Mouse (Mus musculus): Measurements from ENCODE around the gene Lsm14a. TPM values are rescaled to one million over a fixed set of nuclear protein-coding genes. Genes with fewer than 3 reads are reported as not detected.

The Lsm14a gene
- polyA plus RNA-seq, 2 experiments: 25.4 to 44.7 TPM

DNA sequence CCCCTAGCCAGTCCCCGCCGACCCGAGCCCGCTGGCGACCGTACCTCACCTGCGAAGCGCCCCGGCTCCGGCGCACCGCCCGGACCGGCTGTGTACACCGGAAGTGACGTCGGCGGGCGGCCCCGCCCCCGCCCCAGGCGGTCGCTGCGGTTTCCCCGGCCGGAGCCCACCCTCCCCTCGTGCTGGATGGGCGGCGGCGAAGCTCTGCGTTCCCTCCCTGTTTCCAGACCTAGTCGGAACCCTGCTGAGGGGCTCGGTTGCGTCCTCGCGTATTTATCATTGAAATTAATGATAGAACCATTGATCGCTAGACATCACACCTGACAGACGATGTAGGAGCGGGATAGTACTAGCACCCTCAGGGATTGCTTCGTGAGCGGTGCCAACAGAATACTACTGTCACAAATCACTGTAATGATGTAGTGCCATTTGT lies 79.7 kb downstream of the Lsm14a start, which contains the start of gene 4931406P16Rik:
Gene 4931406P16Rik, minus strand, starts transcription at position 109 of the 433 bp plus-strand sequence.
- ATAC-seq (ENCODE audit: insufficient read depth): peak; percentile 88
- H3K36me3 ChIP-seq (replicated peaks; ENCODE audit: control insufficient read depth, insufficient read depth, low read depth): no peaks in the 10 kb centered on the region; the same call in 1 of the 2 replicates
- under 1% methylated on average over 41 of the region's 41 CpGs for WGBS (ENCODE audit: insufficient replicate concordance)
- H3K9me3 ChIP-seq (ENCODE audit: control insufficient read depth, low read length): no peaks in the 10 kb centered on the region
- peak within 1 kb of the TSS; percentile 65 for H3K4me2 ChIP-seq (ENCODE audit: low read depth)
- no peaks in the 10 kb centered on the region for H3K27me3 ChIP-seq (ENCODE audit: control insufficient read depth, insufficient read depth, low read length)
- peak within 1 kb of the TSS; percentile 74 to 87 for H3K4me3 ChIP-seq (ENCODE audit: insufficient read depth in 1 of 2, low read depth in 2 of 2, low read length in 2 of 2)
- peak within 1 kb of the TSS; percentile 70 for H3K9ac ChIP-seq (replicated peaks)
- peak; percentile 57 to 67 (median 61) for DNase-seq (ENCODE audit: low read depth in 3 of 3, low spot score in 3 of 3)
- peaks cover 12 to 16% of the 10 kb centered on the region in 2 experiments for H3K4me1 ChIP-seq (replicated peaks; ENCODE audit: control insufficient read depth in 2 of 2, insufficient read depth in 2 of 2, low read length in 1 of 2)
- H3K27ac ChIP-seq: peak within 1 kb of the TSS; percentile 77
- TF ChIP-seq EP300 (IDR thresholded peaks at IDR 0.05; ENCODE audit: low read depth) (no peak), CTCF (IDR thresholded peaks at IDR 0.05; ENCODE audit: low read depth) (no peak)

DNA sequence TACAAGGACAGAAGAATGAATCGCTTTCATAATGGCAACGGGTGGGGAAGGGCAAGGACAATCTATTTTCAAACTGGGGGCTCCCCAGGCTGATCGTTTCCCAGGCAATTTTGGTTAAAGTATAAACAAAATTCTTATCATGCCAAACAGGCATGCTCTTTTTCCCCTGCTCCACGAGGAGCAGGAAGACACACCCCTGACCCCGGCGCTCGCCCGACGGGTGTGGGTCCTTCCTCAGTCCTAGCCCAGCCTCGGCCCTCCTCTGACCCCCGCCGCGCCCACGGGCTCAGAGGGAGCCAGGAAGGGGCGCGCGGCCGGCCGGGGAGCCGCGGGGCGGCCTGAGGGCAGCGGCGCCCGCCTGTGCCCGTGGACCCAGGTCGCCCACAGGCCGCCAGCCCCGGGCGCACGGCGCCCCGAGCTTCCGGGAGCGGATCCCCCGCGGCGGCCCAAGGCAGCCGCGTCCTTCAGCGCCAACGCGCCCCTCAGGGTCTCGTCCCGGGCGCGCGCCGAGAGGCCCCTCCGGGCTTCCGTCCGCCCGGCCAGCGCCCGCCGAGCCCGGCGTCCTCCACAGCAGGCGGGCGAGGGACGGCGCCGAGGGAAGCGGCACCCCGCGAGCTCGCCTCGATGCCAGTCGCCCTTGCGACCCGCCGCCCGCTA lies 80.2 kb downstream of the Lsm14a start:
- WGBS (ENCODE audit: insufficient replicate concordance): under 1% methylated on average over 54 of the region's 73 CpGs

DNA sequence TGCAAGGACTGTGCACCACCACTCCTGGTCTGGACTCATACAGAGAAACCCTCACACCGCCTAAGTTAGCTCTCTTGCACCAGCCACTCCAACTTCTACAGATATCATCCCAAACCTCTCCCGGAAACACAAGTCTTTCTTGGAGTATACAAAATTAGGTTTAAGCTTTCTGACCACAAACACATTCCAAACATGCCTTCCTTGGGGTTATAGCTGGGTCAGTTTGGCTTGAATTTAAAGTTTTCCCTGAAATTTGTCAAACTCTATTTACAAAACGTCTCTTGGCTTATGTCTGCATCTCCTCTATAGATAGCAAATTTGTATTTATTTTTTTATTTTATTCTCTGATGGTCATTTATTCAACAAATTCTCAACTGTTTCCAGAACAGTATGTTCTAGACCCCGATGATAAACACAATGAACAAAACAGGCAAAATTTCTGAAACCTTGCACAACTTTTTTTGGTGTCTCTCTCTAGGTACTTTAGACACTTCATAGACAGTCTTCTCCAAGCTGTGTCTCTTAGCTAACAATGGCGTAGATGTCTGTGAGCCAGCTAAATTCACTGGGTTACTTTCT lies 83.8 kb downstream of the Lsm14a start:
- Histone ChIP-seq H3K9ac (replicated peaks) (no peak overlapping the region), H3K4me1 (replicated peaks; ENCODE audit: control insufficient read depth in 2 of 2, insufficient read depth in 2 of 2, low read length in 1 of 2) (peaks cover 12 to 18% of the 10 kb centered on the region in 2 experiments), H3K27ac (no peak overlapping the region), H3K27me3 (ENCODE audit: control insufficient read depth, insufficient read depth, low read length) (no peaks in the 10 kb centered on the region), H3K9me3 (ENCODE audit: control insufficient read depth, low read length) (no peaks in the 10 kb centered on the region), H3K4me3 (ENCODE audit: insufficient read depth in 1 of 2, low read depth in 2 of 2, low read length in 2 of 2) (no peak overlapping the region), H3K4me2 (ENCODE audit: low read depth) (no peak overlapping the region), H3K36me3 (replicated peaks; ENCODE audit: control insufficient read depth, insufficient read depth, low read depth) (no peaks in the 10 kb centered on the region; the same call in 1 of the 2 replicates)
- ATAC-seq (ENCODE audit: insufficient read depth): no peak
- WGBS (ENCODE audit: insufficient replicate concordance): 65% methylated on average over 5 of the region's 5 CpGs
- no peak for DNase-seq (ENCODE audit: low read depth in 3 of 3, low spot score in 3 of 3)
- no peak for TF ChIP-seq EP300 (IDR thresholded peaks at IDR 0.05; ENCODE audit: low read depth)
- TF ChIP-seq CTCF (IDR thresholded peaks at IDR 0.05; ENCODE audit: low read depth): no peak

More for the DNA sequence above, 80.2 kb downstream of the Lsm14a start:
- H3K4me1 ChIP-seq (replicated peaks; ENCODE audit: control insufficient read depth in 2 of 2, insufficient read depth in 2 of 2, low read length in 1 of 2): peaks cover 12 to 18% of the 10 kb centered on the region in 2 experiments
- H3K27me3 ChIP-seq (ENCODE audit: control insufficient read depth, insufficient read depth, low read length): no peaks in the 10 kb centered on the region
- peak overlapping the region; percentile 70 for H3K9ac ChIP-seq (replicated peaks)
- no peak for TF ChIP-seq CTCF (IDR thresholded peaks at IDR 0.05; ENCODE audit: low read depth)
- TF ChIP-seq EP300 (IDR thresholded peaks at IDR 0.05; ENCODE audit: low read depth): peak; percentile 47; the same call in 1 of the 2 replicates
- H3K9me3 ChIP-seq (ENCODE audit: control insufficient read depth, low read length): no peaks in the 10 kb centered on the region
- peak overlapping the region; percentile 77 for H3K27ac ChIP-seq
- DNase-seq (ENCODE audit: low read depth in 3 of 3, low spot score in 3 of 3): peak; percentile 70 to 76 (median 73)
- ATAC-seq (ENCODE audit: insufficient read depth): peak; percentile 93
- H3K4me3 ChIP-seq (ENCODE audit: insufficient read depth in 1 of 2, low read depth in 2 of 2, low read length in 2 of 2): peak overlapping the region; percentile 74 to 87
- H3K4me2 ChIP-seq (ENCODE audit: low read depth): peak overlapping the region; percentile 65
- no peaks in the 10 kb centered on the region; the same call in 1 of the 2 replicates for H3K36me3 ChIP-seq (replicated peaks; ENCODE audit: control insufficient read depth, insufficient read depth, low read depth)

DNA sequence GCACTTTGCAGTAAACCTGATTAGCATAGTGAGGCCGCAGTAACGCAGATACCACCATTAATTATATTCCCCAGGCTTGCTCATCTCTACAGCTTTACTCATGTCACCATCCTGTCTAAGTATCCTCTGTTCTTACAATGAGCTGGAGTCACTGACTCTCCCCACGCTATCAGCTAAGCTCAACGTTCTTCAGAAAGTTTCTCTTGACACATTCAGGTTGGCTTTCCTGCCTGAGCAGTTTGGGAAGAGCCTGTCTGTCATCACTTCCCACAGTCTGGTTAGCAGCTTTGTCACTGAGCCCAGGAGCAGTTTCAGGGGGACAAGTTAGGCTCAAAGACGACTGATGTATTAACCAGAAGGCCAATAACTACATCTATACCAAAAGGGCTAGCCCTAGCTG lies 84.5 kb downstream of the Lsm14a start:
- Histone ChIP-seq H3K27me3 (ENCODE audit: control insufficient read depth, insufficient read depth, low read length) (no peaks in the 10 kb centered on the region), H3K4me1 (replicated peaks; ENCODE audit: control insufficient read depth in 2 of 2, insufficient read depth in 2 of 2, low read length in 1 of 2) (peaks cover 9 to 13% of the 10 kb centered on the region in 2 experiments), H3K4me3 (ENCODE audit: insufficient read depth in 1 of 2, low read depth in 2 of 2, low read length in 2 of 2) (no peak overlapping the region), H3K4me2 (ENCODE audit: low read depth) (no peak overlapping the region), H3K9ac (replicated peaks) (no peak overlapping the region), H3K9me3 (ENCODE audit: control insufficient read depth, low read length) (no peaks in the 10 kb centered on the region), H3K27ac (no peak overlapping the region), H3K36me3 (replicated peaks; ENCODE audit: control insufficient read depth, insufficient read depth, low read depth) (no peaks in the 10 kb centered on the region; the same call in 1 of the 2 replicates)
- DNase-seq (ENCODE audit: low read depth in 3 of 3, low spot score in 3 of 3) (no peak), ATAC-seq (ENCODE audit: insufficient read depth) (no peak)
- WGBS (ENCODE audit: insufficient replicate concordance): 50% methylated on average over 5 of the region's 5 CpGs
- TF ChIP-seq CTCF (IDR thresholded peaks at IDR 0.05; ENCODE audit: low read depth): no peak
- no peak for TF ChIP-seq EP300 (IDR thresholded peaks at IDR 0.05; ENCODE audit: low read depth)

DNA sequence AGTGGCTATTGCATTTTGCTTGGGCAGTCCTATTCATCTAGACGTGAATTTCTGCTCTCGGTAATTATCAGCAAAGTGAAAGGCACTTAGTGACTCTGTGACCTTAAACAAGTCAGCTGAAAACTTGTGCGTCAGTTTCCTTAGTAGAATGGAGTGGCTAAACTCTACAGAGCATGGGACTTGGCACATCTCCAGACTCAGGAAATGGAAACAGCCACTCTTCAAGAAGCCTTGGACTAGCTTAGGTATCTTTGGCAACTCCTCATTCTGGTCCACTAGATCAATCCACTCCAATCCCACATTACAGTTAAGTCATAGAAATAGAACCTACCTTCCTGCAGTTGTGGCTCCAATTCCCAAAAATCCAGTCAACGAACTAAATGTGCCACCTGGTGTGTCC lies 87.7 kb downstream of the Lsm14a start:
- WGBS (ENCODE audit: insufficient replicate concordance): 69% methylated on average over 4 of the region's 4 CpGs
- Histone ChIP-seq H3K9me3 (ENCODE audit: control insufficient read depth, low read length) (no peaks in the 10 kb centered on the region), H3K27ac (no peak overlapping the region), H3K9ac (replicated peaks) (no peak overlapping the region), H3K27me3 (ENCODE audit: control insufficient read depth, insufficient read depth, low read length) (no peaks in the 10 kb centered on the region), H3K4me2 (ENCODE audit: low read depth) (no peak overlapping the region), H3K4me3 (ENCODE audit: insufficient read depth in 1 of 2, low read depth in 2 of 2, low read length in 2 of 2) (no peak overlapping the region), H3K4me1 (replicated peaks; ENCODE audit: control insufficient read depth in 2 of 2, insufficient read depth in 2 of 2, low read length in 1 of 2) (peaks cover 2 to 12% of the 10 kb centered on the region in 2 experiments; a peak in 3 of 4 replicates), H3K36me3 (replicated peaks; ENCODE audit: control insufficient read depth, insufficient read depth, low read depth) (no peaks in the 10 kb centered on the region)
- no peak for DNase-seq (ENCODE audit: low read depth in 3 of 3, low spot score in 3 of 3)
- ATAC-seq (ENCODE audit: insufficient read depth): no peak
- TF ChIP-seq CTCF (IDR thresholded peaks at IDR 0.05; ENCODE audit: low read depth): no peak
- TF ChIP-seq EP300 (IDR thresholded peaks at IDR 0.05; ENCODE audit: low read depth): no peak
